Mouse (Mus musculus) naive thymus-derived CD4-positive, alpha-beta T cell, adult 5 months (primary cell): ENCODE measurements around the gene Ssx9. TPM values are rescaled to one million over a fixed set of nuclear protein-coding genes. Genes with fewer than 3 reads are reported as not detected.

Experiments used
- polyA plus RNA-seq: library from polyadenylated mRNA; unstranded; fragments of 100-300 nt; shearing (Covaris generic); gene quantifications from one replicate; pipeline ENCODE4 v1.2.1, GENCODE M21; 2017

Ssx9 gene
- not detected for polyA plus RNA-seq

DNA sequence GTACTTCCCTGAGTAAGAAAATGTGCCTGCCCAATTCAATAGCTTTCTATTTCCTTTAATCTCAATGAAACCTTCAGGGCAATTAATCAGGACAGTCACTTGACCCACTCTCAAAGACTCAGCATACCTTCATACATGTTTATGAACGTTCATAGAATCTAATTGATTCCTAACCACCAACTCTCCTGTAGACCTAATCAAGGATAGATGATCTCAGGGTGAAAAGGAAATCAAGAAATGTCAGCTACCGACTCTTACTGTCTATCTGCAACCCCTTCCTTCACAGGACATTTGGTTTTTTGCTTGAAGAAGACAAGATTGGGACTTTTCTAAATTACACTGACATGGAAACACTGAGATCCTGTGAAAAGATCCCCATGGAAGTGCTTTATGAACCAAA, at the start of gene Ssx9:
TSS of gene Ssx9 (plus strand) at position 301 of the 400 bp plus-strand sequence.

DNA sequence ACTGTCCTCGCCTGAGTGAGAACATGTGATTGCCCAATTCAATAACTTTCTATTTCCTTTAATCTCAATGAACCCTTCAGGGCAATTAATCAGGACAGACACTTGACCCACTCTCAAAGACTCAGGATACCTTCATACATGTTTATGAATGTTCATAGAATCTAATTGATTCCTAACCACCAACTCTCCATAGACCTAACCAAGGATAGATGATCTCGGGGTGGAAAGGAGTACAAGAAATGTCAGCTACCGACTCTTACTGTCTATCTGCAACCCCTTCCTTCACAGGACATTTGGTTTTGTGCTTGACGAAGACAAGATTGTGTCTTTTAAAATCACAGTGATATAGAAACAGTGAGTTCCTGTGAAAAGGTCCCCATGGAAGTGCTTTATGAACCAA, 55.2 kb downstream of the Ssx9 start, which contains the start of gene Ssxb5:
TSS of gene Ssxb5 (plus strand) at position 301 of the 400 bp plus-strand sequence.

Other genes starting within 250 kb of the Ssx9 start
- gene Gm14459, start 223.5 kb upstream of the Ssx9 start, polyA plus RNA-seq: not detected
- gene Ssxb6, start 200.2 kb upstream of the Ssx9 start, polyA plus RNA-seq: not detected
- not detected for gene Ssxb3, start 156.6 kb upstream of the Ssx9 start, polyA plus RNA-seq
- gene Ssxb8, start 57.6 kb upstream of the Ssx9 start, polyA plus RNA-seq: 0.71 TPM
- gene Ssxb5, start 55.3 kb downstream of the Ssx9 start, polyA plus RNA-seq: not detected
- gene Gm6592, start 95.6 kb downstream of the Ssx9 start, polyA plus RNA-seq: not detected
- gene Gm5751, start 125.8 kb downstream of the Ssx9 start, polyA plus RNA-seq: not detected
- 3.2 TPM for gene B630019K06Rik, start 143.9 kb downstream of the Ssx9 start, polyA plus RNA-seq
- not detected for gene Fthl17b, start 214.5 kb downstream of the Ssx9 start, polyA plus RNA-seq
- not detected for gene Fthl17c, start 228.1 kb downstream of the Ssx9 start, polyA plus RNA-seq
- gene Fthl17d, start 238.3 kb downstream of the Ssx9 start, polyA plus RNA-seq: not detected